Mouse (Mus musculus) G1E (cell line): ENCODE measurements around the gene Nrp2. TPM values are rescaled to one million over a fixed set of nuclear protein-coding genes. Genes with fewer than 3 reads are reported as not detected.

Experiments
- ATAC-seq: 2 replicates; pipeline ENCODE4 v1.8.0; 2016; ENCODE audit warnings: mild to moderate bottlenecking; ENCODE audit not compliant: insufficient number of reproducible peaks, poor library complexity, low FRiP score, severe bottlenecking; ENCODE audit errors: extremely low read depth
- DNase-seq: peaks from one replicate; pipeline ENCODE4 v3.0.0; 2012; ENCODE audit warnings: low spot score
- H3K27me3 ChIP-seq: 2 replicates; pipeline ENCODE4 v1.6.1; 2012; ENCODE audit warnings: mild to moderate bottlenecking, low read length, inconsistent platforms; ENCODE audit not compliant: insufficient read depth
- H3K36me3 ChIP-seq: replicated peaks from 2 replicates; pipeline ENCODE3; 2012; ENCODE audit warnings: mild to moderate bottlenecking, inconsistent platforms
- H3K4me1 ChIP-seq: 2 replicates; pipeline ENCODE4 v1.6.1; 2012; ENCODE audit warnings: low read depth, low read length, inconsistent platforms, mixed read lengths; ENCODE audit not compliant: insufficient read depth
- H3K4me3 ChIP-seq: 2 replicates; pipeline ENCODE4 v1.5.1; 2012; ENCODE audit warnings: low read depth, mild to moderate bottlenecking, inconsistent platforms, low read length, moderate library complexity, mixed read lengths
- H3K9me3 ChIP-seq: replicated peaks from 2 replicates; pipeline ENCODE4 v1.6.1; 2012; ENCODE audit warnings: inconsistent platforms
- CTCF ChIP-seq: IDR thresholded peaks from 2 replicates; pipeline ENCODE4 v1.5.1; 2012; ENCODE audit warnings: low read depth, low read length, inconsistent platforms, mixed read lengths
- GATA1 ChIP-seq: IDR thresholded peaks from 2 replicates; pipeline ENCODE4 v1.6.1; 2012; ENCODE audit warnings: borderline replicate concordance, low read length, inconsistent platforms, mixed read lengths
- GATA2 ChIP-seq: IDR thresholded peaks from 2 replicates; pipeline ENCODE4 v1.6.1; 2012; ENCODE audit warnings: low read depth, low read length, inconsistent platforms, borderline replicate concordance
- POLR2AphosphoS5 ChIP-seq: IDR thresholded peaks from 2 replicates; pipeline ENCODE4 v1.6.1; 2012; ENCODE audit warnings: low read depth, low read length, inconsistent platforms; ENCODE audit not compliant: insufficient replicate concordance
- TAL1 ChIP-seq: conservative IDR thresholded peaks from 2 replicates; pipeline ENCODE4 v1.6.1; 2012; ENCODE audit warnings: low read depth, low read length, inconsistent platforms, mixed read lengths
- polyA plus RNA-seq: library from polyadenylated mRNA; stranded (reverse); fragments of >175 nt; gene quantifications from 2 replicates; pipeline ENCODE4 v1.2.3, GENCODE M21; 2012
- total RNA-seq, 2 experiments: library from RNA; stranded (forward) in 1 of 2; stranded (reverse) in 1 of 2; fragments of 200-1000 nt in 1 of 2; fragments of >200 nt in 1 of 2; fragmentation: Nextera tagmentation in 1 of 2; gene quantifications; 2 replicates each; pipeline ENCODE4 v1.2.3; 2014 to 2017

Nrp2 gene
- total and polyA plus RNA-seq, 3 experiments: 0.07 to 0.16 TPM; not detected in 1

- no peaks in the 10 kb centered on the region for H3K9me3 ChIP-seq
- no peak for TF ChIP-seq POLR2AphosphoS5
- TF ChIP-seq CTCF: no peak
- TF ChIP-seq GATA1: no peak
- no peak for TF ChIP-seq GATA2
- TF ChIP-seq TAL1: no peak
- no peak for DNase-seq
- no peaks in the 10 kb centered on the region for H3K4me1 ChIP-seq
- peaks cover 3% of the 10 kb centered on the region; the same call in 1 of the 2 replicates for H3K27me3 ChIP-seq
- H3K4me3 ChIP-seq: no peak overlapping the region
- H3K36me3 ChIP-seq: no peaks in the 10 kb centered on the region
- no peak for ATAC-seq
Measured at GRCm38 (mm10) chr1:62696312-62696982, 6.6 kb upstream of the Nrp2 start.

- H3K36me3 ChIP-seq: no peaks in the 10 kb centered on the region
- no peak for DNase-seq
- no peak overlapping the region for H3K4me3 ChIP-seq
- H3K9me3 ChIP-seq: no peaks in the 10 kb centered on the region
- H3K27me3 ChIP-seq: peaks cover 3% of the 10 kb centered on the region; the same call in 1 of the 2 replicates
- H3K4me1 ChIP-seq: no peaks in the 10 kb centered on the region
- TF ChIP-seq GATA1 (no peak), GATA2 (no peak), POLR2AphosphoS5 (no peak), CTCF (no peak), TAL1 (no peak)
- ATAC-seq: no peak
Measured at GRCm38 (mm10) chr1:62696983-62697341, 6.1 kb upstream of the Nrp2 start.

- H3K4me3 ChIP-seq: no peak overlapping the region
- ATAC-seq (no peak), DNase-seq (no peak)
- H3K36me3 ChIP-seq: no peaks in the 10 kb centered on the region
- TF ChIP-seq GATA1 (no peak), CTCF (no peak), GATA2 (no peak), POLR2AphosphoS5 (no peak), TAL1 (no peak)
- no peaks in the 10 kb centered on the region for H3K4me1 ChIP-seq
- peaks cover 3% of the 10 kb centered on the region; the same call in 1 of the 2 replicates for H3K27me3 ChIP-seq
- no peaks in the 10 kb centered on the region for H3K9me3 ChIP-seq
Measured at GRCm38 (mm10) chr1:62697353-62697752, 5.7 kb upstream of the Nrp2 start.

- Histone ChIP-seq H3K4me3 (no peak overlapping the region), H3K36me3 (no peaks in the 10 kb centered on the region), H3K27me3 (peaks cover 20% of the 10 kb centered on the region), H3K9me3 (peaks cover 4% of the 10 kb centered on the region; the same call in 1 of the 2 replicates), H3K4me1 (no peaks in the 10 kb centered on the region; the same call in 1 of the 2 replicates)
- TF ChIP-seq GATA2: no peak
- no peak for TF ChIP-seq CTCF
- TF ChIP-seq POLR2AphosphoS5: no peak
- no peak for TF ChIP-seq GATA1
- no peak for TF ChIP-seq TAL1
- ATAC-seq (no peak), DNase-seq (no peak)
Measured at GRCm38 (mm10) chr1:62699801-62700200, 3.3 kb upstream of the Nrp2 start.

GRCm38 (mm10) chr1:62701065-62701921 is 1.8 kb upstream of the Nrp2 start:
- Histone ChIP-seq H3K27me3 (peaks cover 35% of the 10 kb centered on the region), H3K9me3 (peaks cover 4% of the 10 kb centered on the region; the same call in 1 of the 2 replicates), H3K4me1 (no peaks in the 10 kb centered on the region; the same call in 1 of the 2 replicates), H3K4me3 (no peak overlapping the region), H3K36me3 (no peaks in the 10 kb centered on the region)
- no peak; the same call in 1 of the 2 replicates for TF ChIP-seq CTCF
- TF ChIP-seq TAL1: no peak
- TF ChIP-seq GATA1: no peak
- no peak for TF ChIP-seq POLR2AphosphoS5
- TF ChIP-seq GATA2: no peak
- ATAC-seq (no peak), DNase-seq (peak; percentile 55)

GRCm38 (mm10) chr1:62702743-62703142 is 342 bp upstream of the Nrp2 start:
- Histone ChIP-seq H3K9me3 (peaks cover 4% of the 10 kb centered on the region; the same call in 1 of the 2 replicates), H3K36me3 (no peaks in the 10 kb centered on the region), H3K27me3 (peaks cover 49% of the 10 kb centered on the region), H3K4me1 (no peaks in the 10 kb centered on the region; the same call in 1 of the 2 replicates), H3K4me3 (no peak overlapping the region)
- ATAC-seq: no peak
- TF ChIP-seq GATA1 (no peak), TAL1 (no peak), CTCF (no peak), GATA2 (no peak)
- DNase-seq: no peak
